ENCODE assay signal across 19 mouse cellular contexts in genomic region chr7:82366471-82366870, GRCm38 (mm10). TPM values are rescaled to one million over a fixed set of nuclear protein-coding genes. Genes with fewer than 3 reads are reported as not detected.
"Had no signal": no experiment of that assay in that cellular context is flagged by ENCODE, and none has a peak within 500 bp of the region (broad histone marks: within the 10 kb centered on the region; RNA-seq: fewer than 3 reads in every experiment).

No protein-coding gene starts in this region.

- H3K4me3 ChIP-seq: limb, embryonic 12.5 days; liver, embryonic 13.5 days; midbrain, embryonic 15.5 days; neural tube, embryonic 13.5 days had no signal

- H3K27me3 ChIP-seq: limb, embryonic 12.5 days; liver, embryonic 13.5 days; midbrain, embryonic 15.5 days; neural tube, embryonic 13.5 days had no signal

- H3K4me1 ChIP-seq: liver, embryonic 13.5 days; midbrain, embryonic 15.5 days; neural tube, embryonic 13.5 days had no signal

- H3K9ac ChIP-seq: limb, embryonic 12.5 days; liver, embryonic 13.5 days; liver, postnatal 0 days; midbrain, embryonic 15.5 days; neural tube, embryonic 13.5 days had no signal

- H3K9me3 ChIP-seq: limb, embryonic 12.5 days; liver, embryonic 13.5 days; midbrain, embryonic 15.5 days; neural tube, embryonic 13.5 days had no signal

- H3K4me2 ChIP-seq: limb, embryonic 12.5 days; liver, embryonic 13.5 days; midbrain, embryonic 11.5 days; midbrain, embryonic 15.5 days; neural tube, embryonic 13.5 days had no signal

- DNase-seq: kidney, adult 11 months; kidney, adult 9 months; kidney, postnatal 36 days; layer of hippocampus, adult 9-11 months; layer of hippocampus, postnatal 36 days; liver; liver, embryonic 13.5 days; liver, postnatal 0 days; lung, postnatal 36 days; retina, postnatal 1 day; right cerebral cortex, postnatal 4 days; spleen, adult 18-20 months; thymus, adult 18-20 months; thymus, postnatal 14 days had no signal

- H3K27ac ChIP-seq: hindbrain, postnatal 0 days; limb, embryonic 12.5 days; liver, embryonic 13.5 days; midbrain, embryonic 15.5 days; neural tube, embryonic 13.5 days had no signal

- ATAC-seq: hindbrain, postnatal 0 days; liver, postnatal 0 days; midbrain, embryonic 15.5 days had no signal

- H3K36me3 ChIP-seq: limb, embryonic 12.5 days; liver, embryonic 13.5 days; midbrain, embryonic 15.5 days; neural tube, embryonic 13.5 days had no signal

RNA-seq across cellular contexts. Expression of gene Adamtsl3, which starts 31.0 kb away (rescaled TPM):
- polyA plus RNA-seq: midbrain, embryonic 11.5 days had no signal
